Comparison of ENCODE assay signal across 2 mouse cellular contexts in genomic region chr15:102246866-102247251, GRCm38 (mm10).
TF ChIP-seq lines count a peak whose summit lies in the region.

No protein-coding gene starts in this region.

TF ChIP-seq in C2C12, 6 proteins besides CTCF, POLR2A, EP300 and RAD21:
- TF ChIP-seq MYOD1 (IDR thresholded peaks at IDR 0.05; ENCODE audit: control insufficient read depth, insufficient read length, low read depth) (no peak), FOSL1 (IDR thresholded peaks at IDR 0.05; ENCODE audit: insufficient read depth, low read length, poor library complexity, severe bottlenecking) (no peak), MAX (IDR thresholded peaks at IDR 0.05) (peak; percentile 85)

TF ChIP-seq in myocyte, 11 proteins besides CTCF, POLR2A, EP300 and RAD21:
- TF ChIP-seq TCF12 (IDR thresholded peaks at IDR 0.05; ENCODE audit: insufficient read depth, poor library complexity, severe bottlenecking) (no peak), CEBPB (IDR thresholded peaks at IDR 0.05; ENCODE audit: insufficient read depth, poor library complexity, severe bottlenecking) (no peak), POLR2AphosphoS2 (IDR thresholded peaks at IDR 0.05; ENCODE audit: insufficient read length, low read depth) (peak; percentile 94), MYOD1 (IDR thresholded peaks at IDR 0.05; ENCODE audit: control insufficient read depth in 1 of 3, insufficient read length in 2 of 3, low read depth in 2 of 3) (no peak)
